Mouse (Mus musculus) heart, adult 18-20 months (tissue): ENCODE results near the gene Stard3. TPM values are rescaled to one million over a fixed set of nuclear protein-coding genes. Genes with fewer than 3 reads are reported as not detected.

Experiments
- DNase-seq, 2 experiments: peaks; one replicate each; pipeline ENCODE4 v3.0.0; 2021 to 2022; ENCODE audit warnings: mixed read lengths in 1 of 2
- total RNA-seq, 2 experiments: library from RNA; stranded (reverse); gene quantifications; 2 replicates each; pipeline ENCODE4 v1.2.3; 2021

Stard3 gene
- total RNA-seq, 2 experiments from 2014 or later: 15.8 to 20.6 TPM

- DNase-seq: no peak
Measured at GRCm38 (mm10) chr11:98329081-98329959, 28.8 kb upstream of the Stard3 start, which contains the start of gene Neurod2. TSS of gene Neurod2 (minus strand) at chr11:98329648.

DNA sequence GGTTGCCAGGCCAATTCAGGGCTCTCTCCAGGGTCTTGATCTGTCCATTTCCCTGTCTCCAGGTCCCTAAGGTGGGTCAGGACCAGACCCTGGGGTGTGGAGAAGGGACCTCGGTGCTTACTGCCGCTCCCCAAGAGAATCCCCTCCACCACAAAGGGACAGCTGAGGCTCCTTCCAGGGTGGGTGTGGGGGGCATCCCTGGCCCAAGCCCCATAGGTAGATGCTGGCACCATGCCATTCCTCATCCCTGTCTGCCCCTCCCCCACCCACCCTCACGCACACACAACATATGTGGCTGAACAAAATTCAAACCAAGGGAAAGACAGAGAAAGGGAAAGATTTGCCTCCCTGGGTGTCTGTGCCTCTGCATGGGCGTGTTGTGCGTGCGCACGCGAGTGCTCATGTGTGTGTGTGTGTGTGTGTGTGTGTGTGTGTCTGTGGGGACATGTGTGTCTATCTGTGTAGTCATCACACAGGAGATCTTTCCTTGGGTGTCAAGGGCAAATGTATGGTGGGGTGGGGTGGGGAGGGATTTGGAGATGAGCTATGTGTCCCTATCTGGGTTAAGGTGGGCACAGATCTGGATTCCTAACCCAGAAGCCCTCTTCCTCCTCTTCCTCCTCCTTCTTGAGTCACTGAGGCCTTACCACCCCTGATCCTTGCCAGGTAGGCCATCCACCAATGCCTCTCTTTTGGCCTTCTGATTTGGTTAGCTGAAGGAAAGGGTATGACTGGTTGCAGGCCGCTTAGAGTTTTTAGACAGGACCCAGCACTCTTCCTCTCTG is 28.0 kb upstream of the Stard3 start:
- DNase-seq: no peak

DNA sequence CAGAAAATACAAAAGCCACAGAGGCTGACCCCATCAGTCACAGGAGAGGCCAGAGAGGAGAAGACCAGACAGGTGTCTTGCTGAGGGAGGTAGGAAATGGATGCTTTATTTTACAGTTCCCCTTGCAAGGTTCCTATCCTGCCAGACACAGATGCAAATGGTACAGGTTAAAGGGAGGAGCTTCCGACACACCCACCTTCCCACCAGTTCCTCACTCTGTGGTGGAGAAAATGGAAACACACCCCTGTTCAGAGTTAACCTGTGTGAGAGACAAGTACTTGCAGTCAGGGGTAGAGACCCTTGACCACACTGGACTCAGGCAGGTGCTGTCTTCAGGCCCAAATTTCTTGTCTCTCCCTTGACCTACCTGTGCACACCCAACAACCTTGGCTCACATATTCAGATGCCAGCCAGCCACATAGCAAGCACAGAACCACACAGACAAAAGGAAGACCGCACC is 27.4 kb upstream of the Stard3 start:
- DNase-seq: no peak

GRCm38 (mm10) chr11:98331401-98331800 is 26.8 kb upstream of the Stard3 start:
- no peak for DNase-seq

- no peak for DNase-seq
Measured at GRCm38 (mm10) chr11:98332186-98332585, 26.0 kb upstream of the Stard3 start.

DNA sequence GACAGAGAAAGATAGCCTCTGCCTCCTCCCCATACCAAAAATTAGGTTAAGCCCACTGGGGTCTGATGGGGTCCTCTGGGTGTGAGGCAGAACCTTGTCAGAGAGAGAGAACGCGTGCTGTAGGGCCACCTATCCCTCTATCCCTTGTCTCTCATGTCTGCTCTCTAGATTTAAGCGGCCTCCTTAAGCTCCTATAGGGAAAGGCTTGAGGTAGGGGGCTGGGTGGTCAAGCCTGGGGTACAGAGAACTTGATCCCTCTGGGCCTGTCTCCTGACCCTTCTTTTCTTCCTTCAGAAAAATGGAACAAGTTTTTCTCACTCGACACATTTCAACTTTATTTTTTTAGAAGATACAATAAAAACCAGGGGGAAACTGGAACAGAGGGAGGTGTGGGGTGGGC is 25.3 kb upstream of the Stard3 start:
- no peak for DNase-seq

GRCm38 (mm10) chr11:98333263-98333696 is 24.9 kb upstream of the Stard3 start:
- no peak for DNase-seq

DNA sequence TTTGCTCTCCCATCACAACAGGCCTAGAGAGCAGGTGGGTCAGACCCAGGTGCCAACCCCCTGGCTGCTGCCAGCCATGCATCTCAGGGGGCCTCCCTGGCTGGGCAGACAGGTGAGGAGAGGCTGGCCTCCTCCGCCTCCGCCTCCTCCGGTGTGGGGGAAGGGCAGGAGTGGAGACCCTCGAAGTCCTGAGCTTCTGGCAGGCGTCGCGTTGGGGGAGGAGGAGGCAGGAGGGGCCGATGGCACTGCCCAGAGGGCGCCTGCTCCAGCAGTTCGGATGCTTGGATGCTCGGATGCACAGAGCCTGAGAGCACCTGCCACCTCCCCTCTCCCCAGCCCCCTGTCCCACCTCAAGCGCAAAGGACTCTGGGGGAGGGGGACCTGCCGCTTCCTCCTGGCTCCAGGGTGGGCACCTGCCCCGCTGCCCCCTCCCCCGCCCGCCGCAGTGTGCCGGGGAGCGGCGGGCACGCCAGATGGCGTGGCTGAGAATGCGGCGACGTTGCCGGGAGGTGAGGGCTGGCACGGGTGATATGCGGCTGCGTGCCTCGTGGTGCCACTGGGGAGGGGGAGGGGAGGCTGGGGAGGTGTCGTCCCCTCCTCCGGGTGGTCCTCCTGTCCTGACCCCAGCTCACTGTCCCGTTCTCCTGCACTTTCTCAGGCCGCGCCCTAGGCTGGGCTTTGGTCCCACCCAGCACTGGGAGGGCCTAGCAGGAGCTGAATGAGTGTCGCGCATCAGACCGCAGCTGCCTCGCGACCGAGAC is 24.0 kb upstream of the Stard3 start:
- DNase-seq: no peak

- no peak for DNase-seq
Measured at GRCm38 (mm10) chr11:98335250-98335649, 22.9 kb upstream of the Stard3 start.

DNA sequence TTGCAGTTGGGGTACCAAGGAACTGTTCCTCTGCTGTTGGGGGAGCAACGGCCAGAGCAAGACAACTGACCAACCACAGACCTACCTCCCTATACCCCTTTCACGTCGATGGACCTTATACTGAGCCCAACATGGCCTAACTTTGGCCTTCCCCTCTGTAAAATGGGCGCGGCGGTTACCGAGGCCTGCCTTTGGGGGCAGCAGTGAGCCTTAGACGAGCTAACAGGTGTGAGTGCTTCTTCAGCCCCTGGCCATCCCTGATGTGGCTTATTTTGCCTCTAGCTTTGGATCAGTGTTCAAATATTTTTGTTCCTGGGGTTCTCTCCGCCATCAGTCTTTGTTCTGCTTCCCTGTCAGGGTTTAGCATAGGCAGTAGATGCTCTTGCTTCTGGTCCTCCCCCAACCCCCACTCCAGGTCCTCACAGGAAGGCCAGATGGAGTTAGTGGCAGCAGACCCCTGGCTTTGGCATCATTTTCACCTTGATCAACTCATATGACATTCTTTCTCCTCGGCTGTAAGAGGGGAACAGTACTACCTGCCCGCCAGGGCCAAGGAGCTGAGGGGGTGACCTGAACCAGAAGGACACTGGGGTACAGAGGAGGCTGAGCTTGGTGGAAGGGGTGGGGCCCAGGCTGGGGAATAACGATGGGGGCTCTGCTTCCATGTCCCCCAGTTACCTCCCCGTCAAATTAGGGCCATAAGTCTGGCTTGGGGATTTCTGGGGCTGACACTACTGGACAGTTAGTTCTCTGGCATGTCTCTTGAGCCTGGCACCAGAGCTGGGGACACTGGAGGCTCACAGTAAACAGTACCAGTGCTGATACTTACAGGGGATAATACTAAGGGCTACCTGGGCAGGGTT is 21.7 kb upstream of the Stard3 start:
- DNase-seq: peak in 1 of 2 experiments; percentile 42

DNA sequence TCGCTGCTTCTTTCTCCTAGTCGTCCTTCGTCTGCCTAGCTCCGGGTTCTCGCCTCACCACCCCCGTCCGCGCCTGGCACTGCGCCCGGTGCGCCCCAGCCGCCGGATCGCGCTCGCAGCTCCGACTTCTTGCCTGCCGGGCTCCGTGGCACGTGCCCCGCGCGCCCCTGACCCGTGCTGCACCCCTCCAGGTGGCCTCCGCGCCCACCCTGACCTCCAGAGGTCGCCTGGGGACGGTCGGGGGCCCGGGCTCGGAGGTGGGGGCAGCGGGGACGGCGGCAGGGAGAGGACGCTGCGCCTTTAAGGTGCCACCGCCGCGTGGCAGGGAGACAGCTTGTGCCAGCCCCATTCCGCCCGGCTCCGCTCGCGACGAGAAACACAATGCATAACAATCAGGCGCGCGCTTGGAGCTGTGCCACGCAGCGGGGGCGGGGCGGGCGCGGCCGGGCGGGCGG is 19.6 kb upstream of the Stard3 start:
- peak in 1 of 2 experiments; percentile 42 for DNase-seq

GRCm38 (mm10) chr11:98339071-98339501 is 19.1 kb upstream of the Stard3 start:
- peak in 1 of 2 experiments; percentile 42 for DNase-seq

DNA sequence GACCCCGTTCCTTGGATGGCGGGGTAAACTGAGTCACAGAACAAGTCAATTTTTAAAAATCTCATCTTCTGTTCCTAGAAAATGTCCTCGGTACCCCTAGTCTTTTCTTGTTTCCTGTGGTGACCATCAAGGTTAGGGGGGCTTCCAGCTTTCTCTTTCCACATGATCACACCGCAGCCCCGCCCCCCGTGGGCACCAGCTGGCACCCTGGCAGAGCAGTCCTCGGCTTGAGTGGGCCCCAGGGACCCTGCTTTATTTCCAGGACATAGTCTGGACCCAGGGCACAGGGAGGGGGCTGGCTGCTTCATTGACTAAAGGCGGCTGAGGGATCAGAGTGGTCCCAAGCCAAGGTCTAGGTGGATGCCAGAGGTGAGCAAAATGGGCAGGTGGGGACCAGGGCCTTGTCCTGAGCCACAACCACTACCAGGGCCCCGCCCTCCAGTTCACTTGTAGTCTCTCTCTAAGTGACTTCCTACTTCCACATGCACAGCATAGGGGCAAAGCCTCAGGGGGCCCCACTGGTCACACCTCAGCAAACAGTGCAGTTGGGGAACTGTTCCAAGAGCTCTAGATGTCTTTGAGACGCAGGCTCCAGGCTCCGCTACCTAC is 18.4 kb upstream of the Stard3 start:
- DNase-seq: no peak

GRCm38 (mm10) chr11:98340597-98340996 is 17.6 kb upstream of the Stard3 start:
- DNase-seq: no peak

- DNase-seq: no peak
Measured at GRCm38 (mm10) chr11:98341174-98341573, 17.0 kb upstream of the Stard3 start.

- DNase-seq: peak; percentile 91 to 99
Measured at GRCm38 (mm10) chr11:98342000-98342945, 15.9 kb upstream of the Stard3 start.

GRCm38 (mm10) chr11:98345253-98345652 is 12.9 kb upstream of the Stard3 start:
- DNase-seq: peak; percentile 63 to 89

- no peak for DNase-seq
Measured at GRCm38 (mm10) chr11:98346168-98346567, 12.0 kb upstream of the Stard3 start.

- DNase-seq: no peak
Measured at GRCm38 (mm10) chr11:98347385-98348082, 10.6 kb upstream of the Stard3 start.
